Mouse (Mus musculus): ENCODE data around the gene Cradd.
A peak's percentile ranks its signal among the peaks of the same experiment; 100 is the strongest.

Gene Cradd

GRCm38 (mm10) chr10:95317091-95317490, 6.8 kb downstream of the Cradd start:
- Histone ChIP-seq H3K9me3 (ENCODE audit: low read length) (no peaks in the 10 kb centered on the region), H3K4me1 (replicated peaks; ENCODE audit: low read depth, low read length) (peaks cover 85% of the 10 kb centered on the region), H3K27me3 (ENCODE audit: insufficient read depth, low read length) (no peaks in the 10 kb centered on the region), H3K4me3 (replicated peaks; ENCODE audit: low read length) (peak overlapping the region; percentile 64), H3K36me3 (ENCODE audit: insufficient read depth, low read length) (peaks cover 22% of the 10 kb centered on the region)
- TF ChIP-seq POU5F1 (IDR thresholded peaks at IDR 0.05; ENCODE audit: borderline replicate concordance, low read length) (no peak), NANOG (IDR thresholded peaks at IDR 0.05; ENCODE audit: borderline replicate concordance, low read length) (no peak), CTCF (conservative IDR thresholded peaks at IDR 0.05; ENCODE audit: low read length) (no peak)

- peaks cover 22% of the 10 kb centered on the region for H3K36me3 ChIP-seq (ENCODE audit: insufficient read depth, low read length)
- H3K27me3 ChIP-seq (ENCODE audit: insufficient read depth, low read length), result no peaks in the 10 kb centered on the region
- H3K4me1 ChIP-seq (replicated peaks; ENCODE audit: low read depth, low read length), result peaks cover 85% of the 10 kb centered on the region
- no peaks in the 10 kb centered on the region for H3K9me3 ChIP-seq (ENCODE audit: low read length)
- H3K4me3 ChIP-seq (replicated peaks; ENCODE audit: low read length), result peak overlapping the region; percentile 64
- TF ChIP-seq CTCF (conservative IDR thresholded peaks at IDR 0.05; ENCODE audit: low read length), result no peak
- TF ChIP-seq POU5F1 (IDR thresholded peaks at IDR 0.05; ENCODE audit: borderline replicate concordance, low read length), result no peak
- TF ChIP-seq NANOG (IDR thresholded peaks at IDR 0.05; ENCODE audit: borderline replicate concordance, low read length), result no peak
These were observed 7.3 kb downstream of the Cradd start for GRCm38 (mm10) chr10:95316675-95317074.

GRCm38 (mm10) chr10:95315801-95316474, 8.0 kb downstream of the Cradd start:
- Histone ChIP-seq H3K27me3 (ENCODE audit: insufficient read depth, low read length) (no peaks in the 10 kb centered on the region), H3K36me3 (ENCODE audit: insufficient read depth, low read length) (peaks cover 21% of the 10 kb centered on the region), H3K4me1 (replicated peaks; ENCODE audit: low read depth, low read length) (peaks cover 88% of the 10 kb centered on the region), H3K9me3 (ENCODE audit: low read length) (no peaks in the 10 kb centered on the region), H3K4me3 (replicated peaks; ENCODE audit: low read length) (peak overlapping the region; percentile 59)
- TF ChIP-seq POU5F1 (IDR thresholded peaks at IDR 0.05; ENCODE audit: borderline replicate concordance, low read length) (no peak), CTCF (conservative IDR thresholded peaks at IDR 0.05; ENCODE audit: low read length) (no peak), NANOG (IDR thresholded peaks at IDR 0.05; ENCODE audit: borderline replicate concordance, low read length) (no peak)

GRCm38 (mm10) chr10:95315321-95315720, 8.6 kb downstream of the Cradd start:
- H3K9me3 ChIP-seq (ENCODE audit: low read length), result no peaks in the 10 kb centered on the region
- H3K4me1 ChIP-seq (replicated peaks; ENCODE audit: low read depth, low read length), result peaks cover 92% of the 10 kb centered on the region
- TF ChIP-seq NANOG (IDR thresholded peaks at IDR 0.05; ENCODE audit: borderline replicate concordance, low read length), result no peak
- no peak for TF ChIP-seq CTCF (conservative IDR thresholded peaks at IDR 0.05; ENCODE audit: low read length)
- no peak for TF ChIP-seq POU5F1 (IDR thresholded peaks at IDR 0.05; ENCODE audit: borderline replicate concordance, low read length)
- H3K27me3 ChIP-seq (ENCODE audit: insufficient read depth, low read length), result no peaks in the 10 kb centered on the region
- H3K36me3 ChIP-seq (ENCODE audit: insufficient read depth, low read length), result peaks cover 15% of the 10 kb centered on the region
- H3K4me3 ChIP-seq (replicated peaks; ENCODE audit: low read length), result peak overlapping the region; percentile 59

- TF ChIP-seq CTCF (conservative IDR thresholded peaks at IDR 0.05; ENCODE audit: low read length) (no peak), NANOG (IDR thresholded peaks at IDR 0.05; ENCODE audit: borderline replicate concordance, low read length) (no peak), POU5F1 (IDR thresholded peaks at IDR 0.05; ENCODE audit: borderline replicate concordance, low read length) (no peak)
- peak overlapping the region; percentile 14; the same call in 1 of the 2 replicates for H3K4me3 ChIP-seq (replicated peaks; ENCODE audit: low read length)
- no peaks in the 10 kb centered on the region for H3K27me3 ChIP-seq (ENCODE audit: insufficient read depth, low read length)
- no peaks in the 10 kb centered on the region for H3K9me3 ChIP-seq (ENCODE audit: low read length)
- peaks cover 10% of the 10 kb centered on the region; the same call in 1 of the 2 replicates for H3K36me3 ChIP-seq (ENCODE audit: insufficient read depth, low read length)
- peaks cover 98% of the 10 kb centered on the region for H3K4me1 ChIP-seq (replicated peaks; ENCODE audit: low read depth, low read length)
These were observed 9.9 kb downstream of the Cradd start for GRCm38 (mm10) chr10:95314019-95314418.

- peaks cover 10% of the 10 kb centered on the region; the same call in 1 of the 2 replicates for H3K36me3 ChIP-seq (ENCODE audit: insufficient read depth, low read length)
- TF ChIP-seq CTCF (conservative IDR thresholded peaks at IDR 0.05; ENCODE audit: low read length), result no peak
- no peak for TF ChIP-seq POU5F1 (IDR thresholded peaks at IDR 0.05; ENCODE audit: borderline replicate concordance, low read length)
- no peak for TF ChIP-seq NANOG (IDR thresholded peaks at IDR 0.05; ENCODE audit: borderline replicate concordance, low read length)
- peaks cover 97% of the 10 kb centered on the region for H3K4me1 ChIP-seq (replicated peaks; ENCODE audit: low read depth, low read length)
- H3K4me3 ChIP-seq (replicated peaks; ENCODE audit: low read length), result peak overlapping the region; percentile 45
- no peaks in the 10 kb centered on the region for H3K9me3 ChIP-seq (ENCODE audit: low read length)
- H3K27me3 ChIP-seq (ENCODE audit: insufficient read depth, low read length), result no peaks in the 10 kb centered on the region
These were observed 10.4 kb downstream of the Cradd start for GRCm38 (mm10) chr10:95313524-95313923.

GRCm38 (mm10) chr10:95310688-95311441, 13.1 kb downstream of the Cradd start:
- H3K27me3 ChIP-seq (ENCODE audit: insufficient read depth, low read length), result no peaks in the 10 kb centered on the region
- peaks cover 10% of the 10 kb centered on the region for H3K36me3 ChIP-seq (ENCODE audit: insufficient read depth, low read length)
- peak overlapping the region; percentile 68 for H3K4me3 ChIP-seq (replicated peaks; ENCODE audit: low read length)
- no peaks in the 10 kb centered on the region for H3K9me3 ChIP-seq (ENCODE audit: low read length)
- H3K4me1 ChIP-seq (replicated peaks; ENCODE audit: low read depth, low read length), result peaks cover 88% of the 10 kb centered on the region
- TF ChIP-seq POU5F1 (IDR thresholded peaks at IDR 0.05; ENCODE audit: borderline replicate concordance, low read length) (no peak), NANOG (IDR thresholded peaks at IDR 0.05; ENCODE audit: borderline replicate concordance, low read length) (peak; percentile 74; the same call in 1 of the 2 replicates)

- Histone ChIP-seq H3K4me3 (replicated peaks; ENCODE audit: low read length) (peak overlapping the region; percentile 48), H3K27me3 (ENCODE audit: insufficient read depth, low read length) (no peaks in the 10 kb centered on the region), H3K4me1 (replicated peaks; ENCODE audit: low read depth, low read length) (peaks cover 85% of the 10 kb centered on the region), H3K36me3 (ENCODE audit: insufficient read depth, low read length) (peaks cover 11% of the 10 kb centered on the region), H3K9me3 (ENCODE audit: low read length) (no peaks in the 10 kb centered on the region)
- no peak for TF ChIP-seq CTCF (conservative IDR thresholded peaks at IDR 0.05; ENCODE audit: low read length)
- TF ChIP-seq POU5F1 (IDR thresholded peaks at IDR 0.05; ENCODE audit: borderline replicate concordance, low read length), result no peak
- no peak for TF ChIP-seq NANOG (IDR thresholded peaks at IDR 0.05; ENCODE audit: borderline replicate concordance, low read length)
These were observed 14.3 kb downstream of the Cradd start for GRCm38 (mm10) chr10:95309412-95310322.

All from E14TG2a.4 (cell line).